Mouse (Mus musculus): ENCODE measurements at regions not wholly inside any gene's neighbourhood (a gene's known extent, or its start where the extent isn't known, plus 50 kb on each side); places are given as distances from the start of the nearest gene placed in this dataset.

GRCm38 (mm10) chr12:97758624-97759023 is 500.6 kb downstream of the Galc start:
- no peak for DNase-seq (ENCODE audit: low read depth, low spot score)
- no peaks in the 10 kb centered on the region for H3K27me3 ChIP-seq (ENCODE audit: control insufficient read depth, insufficient read depth, low read length, poor library complexity, severe bottlenecking)
- no peaks in the 10 kb centered on the region for H3K36me3 ChIP-seq (ENCODE audit: control insufficient read depth, insufficient read depth, low read length, poor library complexity, severe bottlenecking)

- no peak for DNase-seq (ENCODE audit: low read depth, low spot score)
- H3K36me3 ChIP-seq (ENCODE audit: control insufficient read depth, insufficient read depth, low read length, poor library complexity, severe bottlenecking): no peaks in the 10 kb centered on the region
- H3K27me3 ChIP-seq (ENCODE audit: control insufficient read depth, insufficient read depth, low read length, poor library complexity, severe bottlenecking): no peaks in the 10 kb centered on the region
These were observed 509.1 kb downstream of the Galc start for GRCm38 (mm10) chr12:97750166-97750565.

GRCm38 (mm10) chr12:97740927-97741326 is 518.3 kb downstream of the Galc start:
- no peaks in the 10 kb centered on the region for H3K27me3 ChIP-seq (ENCODE audit: control insufficient read depth, insufficient read depth, low read length, poor library complexity, severe bottlenecking)
- DNase-seq (ENCODE audit: low read depth, low spot score): no peak

GRCm38 (mm10) chr12:97732078-97732580 is 527.1 kb downstream of the Galc start:
- H3K27me3 ChIP-seq (ENCODE audit: control insufficient read depth, insufficient read depth, low read length, poor library complexity, severe bottlenecking): no peaks in the 10 kb centered on the region
- no peak for DNase-seq (ENCODE audit: low read depth, low spot score)
- no peaks in the 10 kb centered on the region for H3K36me3 ChIP-seq (ENCODE audit: control insufficient read depth, insufficient read depth, low read length, poor library complexity, severe bottlenecking)

More at GRCm38 (mm10) chr12:97740927-97741326, 518.3 kb downstream of the Galc start:
- H3K36me3 ChIP-seq (ENCODE audit: control insufficient read depth, insufficient read depth, low read length, poor library complexity, severe bottlenecking): no peaks in the 10 kb centered on the region

- Histone ChIP-seq H3K27me3 (ENCODE audit: control insufficient read depth, insufficient read depth, low read length, poor library complexity, severe bottlenecking) (no peaks in the 10 kb centered on the region), H3K36me3 (ENCODE audit: control insufficient read depth, insufficient read depth, low read length, poor library complexity, severe bottlenecking) (no peaks in the 10 kb centered on the region)
- no peak for DNase-seq (ENCODE audit: low read depth, low spot score)
These were observed 538.7 kb downstream of the Galc start for GRCm38 (mm10) chr12:97720554-97720953.

GRCm38 (mm10) chr12:97717812-97718211 is 541.4 kb downstream of the Galc start:
- H3K27me3 ChIP-seq (ENCODE audit: control insufficient read depth, insufficient read depth, low read length, poor library complexity, severe bottlenecking): no peaks in the 10 kb centered on the region
- H3K36me3 ChIP-seq (ENCODE audit: control insufficient read depth, insufficient read depth, low read length, poor library complexity, severe bottlenecking): no peaks in the 10 kb centered on the region
- no peak for DNase-seq (ENCODE audit: low read depth, low spot score)

All from splenic B cell, adult 2 months (primary cell).